Mouse (Mus musculus): ENCODE measurements around the gene Efnb1.

GRCm38 (mm10) chrX:99145561-99145960 lies 9.6 kb downstream of the Efnb1 start:
- no peak for TF ChIP-seq POLR2A (IDR thresholded peaks at IDR 0.05; ENCODE audit: low read depth, low read length)
- no peak for TF ChIP-seq CTCF (IDR thresholded peaks at IDR 0.05; ENCODE audit: borderline replicate concordance, insufficient read depth, low read length)
